Mouse (Mus musculus) intestine, postnatal 0 days (tissue): ENCODE results near the gene Parp4. TPM values are rescaled to one million over a fixed set of nuclear protein-coding genes. Genes with fewer than 3 reads are reported as not detected.
A peak's percentile ranks its signal among the peaks of the same experiment; 100 is the strongest.

ENCODE experiments used
- ATAC-seq: fragments of 200-750 bp; cut with Nextera tagmentation; 2 replicates; pipeline ENCODE4 v1.8.0; 2017; ENCODE audit warnings: mild to moderate bottlenecking, moderate TSS enrichment, moderate library complexity
- H3K27ac ChIP-seq: fragments of 300-500 bp; sonication (generic); 2 replicates; pipeline ENCODE4 v1.5.1; 2014; ENCODE audit warnings: mild to moderate bottlenecking, low read depth, low read length, moderate library complexity
- H3K27me3 ChIP-seq: fragments of 300-500 bp; sonication (generic); replicated peaks from 2 replicates; pipeline ENCODE4 v1.6.1; 2014; ENCODE audit warnings: low read length, mixed read lengths; ENCODE audit not compliant: control insufficient read depth, insufficient read depth
- H3K36me3 ChIP-seq: fragments of 300-500 bp; sonication (generic); 2 replicates; pipeline ENCODE4 v1.6.1; 2014; ENCODE audit warnings: mild to moderate bottlenecking, moderate library complexity; ENCODE audit not compliant: control insufficient read depth, insufficient read depth
- H3K4me1 ChIP-seq: fragments of 300-500 bp; sonication (generic); replicated peaks from 2 replicates; pipeline ENCODE4 v1.6.1; 2014; ENCODE audit warnings: antibody characterized with exemption, low read length, mixed read lengths; ENCODE audit not compliant: control insufficient read depth, insufficient read depth
- H3K4me2 ChIP-seq: fragments of 300-500 bp; sonication (generic); replicated peaks from 2 replicates; pipeline ENCODE4 v1.6.1; 2014; ENCODE audit warnings: low read depth, mild to moderate bottlenecking, moderate library complexity
- H3K4me3 ChIP-seq: fragments of 300-500 bp; sonication (generic); 2 replicates; pipeline ENCODE4 v1.5.1; 2014; ENCODE audit warnings: low read depth, low read length
- H3K9ac ChIP-seq: fragments of 300-500 bp; sonication (generic); 2 replicates; pipeline ENCODE4 v1.6.1; 2014; ENCODE audit warnings: mild to moderate bottlenecking, low read depth, low read length
- H3K9me3 ChIP-seq: fragments of 300-500 bp; sonication (generic); 2 replicates; pipeline ENCODE4 v1.6.1; 2016; ENCODE audit warnings: mixed run types; ENCODE audit not compliant: control insufficient read depth
- CTCF ChIP-seq: sonication (generic); IDR thresholded peaks from 2 replicates; pipeline ENCODE4 v1.5.1; 2016; ENCODE audit warnings: low read depth, mild to moderate bottlenecking, control low read depth, antibody characterized with exemption, moderate library complexity
- WGBS: fragments of 180-500 bp; shearing (Covaris S2); extraction: QIAGEN DNeasy Blood & Tissue Kit; methylation state at CpG from one replicate; pipeline ENCODE4 v1.1.7; 2014; 5-methylcytosine and 5-hydroxymethylcytosine counted together
- polyA plus RNA-seq: library from polyadenylated mRNA; unstranded; fragments of >200 nt; fragmentation: Nextera tagmentation; extraction: Ambion mirVana; gene quantifications from 2 replicates; pipeline ENCODE4 v1.2.1, GENCODE M21; 2015

Parp4 gene
- 12.2 and 15.7 TPM in 2 replicates for polyA plus RNA-seq

DNA sequence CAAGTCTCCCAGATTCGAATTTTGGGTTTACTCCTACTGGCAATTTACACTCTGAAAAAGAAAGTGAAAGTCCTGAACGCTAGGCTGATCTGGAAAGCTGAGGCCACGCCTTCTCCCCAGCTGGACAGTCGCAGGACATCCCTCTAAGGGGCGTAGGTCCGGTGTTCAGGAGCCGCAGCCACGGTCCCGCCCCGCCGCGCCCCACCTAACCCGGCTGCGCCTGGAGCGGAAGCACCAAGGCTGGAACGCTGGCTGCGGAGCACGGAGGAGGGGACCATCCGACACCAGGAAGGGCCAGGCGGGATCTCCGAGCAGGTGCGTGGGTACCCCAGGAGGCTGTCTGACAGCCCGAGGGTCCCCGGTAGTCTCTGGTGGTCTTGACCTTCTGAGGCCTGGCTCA, at the start of gene Parp4, which contains the start of gene Cenpj:
TSS of gene Parp4 (plus strand) at position 204 of the 400 bp plus-strand sequence.
TSS of gene Cenpj (minus strand) at position 10 of the 400 bp plus-strand sequence.
- H3K27ac ChIP-seq: peak within 1 kb of the TSS; percentile 75
- H3K9me3 ChIP-seq: no peaks in the 10 kb centered on the region
- ATAC-seq: peak; percentile 85
- no peaks in the 10 kb centered on the region for H3K4me1 ChIP-seq
- 0% methylated on average over 23 of the region's 24 CpGs for WGBS
- no peaks in the 10 kb centered on the region for H3K27me3 ChIP-seq
- peak within 1 kb of the TSS; percentile 67 for H3K9ac ChIP-seq
- peaks cover 3% of the 10 kb centered on the region; the same call in 1 of the 2 replicates for H3K36me3 ChIP-seq
- peak; percentile 4; the same call in 1 of the 2 replicates for TF ChIP-seq CTCF
- peak within 1 kb of the TSS; percentile 73 for H3K4me2 ChIP-seq
- H3K4me3 ChIP-seq: peak within 1 kb of the TSS; percentile 62

DNA sequence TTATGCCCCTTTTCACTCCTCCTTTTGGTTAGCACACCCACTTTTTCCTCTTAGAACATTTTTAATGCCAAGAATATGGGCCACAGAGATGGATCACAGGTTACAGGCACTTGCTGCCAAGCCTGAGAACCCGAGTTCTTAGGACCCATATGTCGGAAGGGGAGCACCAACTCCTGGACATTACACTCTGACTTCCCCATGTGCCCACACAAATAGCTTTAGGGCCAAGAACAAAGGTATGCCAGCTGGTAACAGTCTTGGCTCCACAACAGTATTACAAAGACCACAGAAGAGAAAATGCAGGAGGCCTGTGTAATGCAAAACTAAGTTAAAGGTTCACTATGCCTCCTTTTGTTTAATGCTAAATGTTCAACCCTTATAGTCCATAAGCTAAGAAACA, 44.6 kb upstream of the Parp4 start:
- 92% methylated on average over 2 of the region's 2 CpGs for WGBS
- ATAC-seq: no peak

GRCm38 (mm10) chr14:56544946-56545345, 30.5 kb upstream of the Parp4 start:
- Histone ChIP-seq H3K36me3 (no peaks in the 10 kb centered on the region; the same call in 1 of the 2 replicates), H3K4me2 (no peak overlapping the region), H3K4me3 (no peak overlapping the region), H3K9me3 (no peaks in the 10 kb centered on the region), H3K4me1 (no peaks in the 10 kb centered on the region), H3K27me3 (no peaks in the 10 kb centered on the region), H3K27ac (no peak overlapping the region), H3K9ac (no peak overlapping the region)
- 80% methylated on average over 1 of the region's 1 CpGs for WGBS
- TF ChIP-seq CTCF: no peak
- no peak for ATAC-seq

More for the DNA sequence above, 44.6 kb upstream of the Parp4 start:
- peaks cover 10% of the 10 kb centered on the region; the same call in 1 of the 2 replicates for H3K36me3 ChIP-seq
- no peak overlapping the region for H3K4me2 ChIP-seq
- H3K27ac ChIP-seq: no peak overlapping the region
- TF ChIP-seq CTCF: no peak
- H3K27me3 ChIP-seq: no peaks in the 10 kb centered on the region
- H3K4me1 ChIP-seq: no peaks in the 10 kb centered on the region
- H3K9me3 ChIP-seq: no peaks in the 10 kb centered on the region
- H3K4me3 ChIP-seq: no peak overlapping the region
- H3K9ac ChIP-seq: no peak overlapping the region

- Histone ChIP-seq H3K9ac (no peak overlapping the region), H3K27ac (no peak overlapping the region), H3K27me3 (no peaks in the 10 kb centered on the region), H3K4me2 (no peak overlapping the region), H3K36me3 (no peaks in the 10 kb centered on the region; the same call in 1 of the 2 replicates), H3K4me1 (no peaks in the 10 kb centered on the region), H3K4me3 (no peak overlapping the region), H3K9me3 (no peaks in the 10 kb centered on the region)
- WGBS: 92% methylated on average over 4 of the region's 4 CpGs
- ATAC-seq: no peak
- TF ChIP-seq CTCF: no peak
Observed at GRCm38 (mm10) chr14:56545491-56545890, 29.9 kb upstream of the Parp4 start.

GRCm38 (mm10) chr14:56550960-56551359, 24.5 kb upstream of the Parp4 start:
- H3K4me1 ChIP-seq: no peaks in the 10 kb centered on the region
- no peaks in the 10 kb centered on the region for H3K9me3 ChIP-seq
- no peak overlapping the region for H3K9ac ChIP-seq
- ATAC-seq: no peak
- no peak for TF ChIP-seq CTCF
- H3K27ac ChIP-seq: no peak overlapping the region
- no peaks in the 10 kb centered on the region; the same call in none of the 2 replicates for H3K36me3 ChIP-seq
- 85% methylated on average over 4 of the region's 4 CpGs for WGBS
- H3K27me3 ChIP-seq: no peaks in the 10 kb centered on the region
- H3K4me3 ChIP-seq: no peak overlapping the region
- no peak overlapping the region for H3K4me2 ChIP-seq

DNA sequence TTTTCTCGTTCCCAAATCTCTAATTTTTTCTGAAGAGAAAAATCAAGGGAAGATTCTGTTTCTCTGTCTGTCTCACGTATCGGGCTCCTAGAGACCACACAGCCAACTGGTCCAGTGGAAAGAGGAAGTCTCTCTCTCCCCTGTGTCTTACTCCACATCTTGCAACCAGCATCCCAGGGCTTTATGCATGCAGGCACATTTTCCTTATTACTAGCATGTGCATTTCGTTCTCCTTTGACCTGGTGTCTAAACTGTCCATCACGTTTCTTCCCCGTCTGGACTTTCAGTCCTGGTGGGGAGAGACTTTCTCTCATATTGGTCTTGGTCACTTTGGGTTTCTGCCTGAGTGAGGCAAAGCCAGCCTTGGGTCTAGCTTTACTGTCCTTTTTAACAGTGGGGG, 22.5 kb upstream of the Parp4 start:
- WGBS: 91% methylated on average over 6 of the region's 6 CpGs
- Histone ChIP-seq H3K4me2 (no peak overlapping the region), H3K27me3 (no peaks in the 10 kb centered on the region), H3K4me3 (no peak overlapping the region), H3K4me1 (no peaks in the 10 kb centered on the region), H3K9ac (no peak overlapping the region), H3K36me3 (peaks cover 5% of the 10 kb centered on the region), H3K9me3 (no peaks in the 10 kb centered on the region), H3K27ac (no peak overlapping the region)
- no peak for TF ChIP-seq CTCF
- ATAC-seq: no peak
